Mouse (Mus musculus): ENCODE data around the gene Armc2. TPM values are rescaled to one million over a fixed set of nuclear protein-coding genes. Genes with fewer than 3 reads are reported as not detected.
A peak's percentile ranks its signal among the peaks of the same experiment; 100 is the strongest.

Armc2 gene
- total RNA-seq, 2 experiments from 2014 or later: 14.2 to 15.8 TPM

GRCm38 (mm10) chr10:42027337-42027736, 9.1 kb upstream of the Armc2 start:
- DNase-seq (ENCODE audit: low spot score in 2 of 2): peak; percentile 23 to 28
- intact Hi-C loops (cut with DNase I): loop anchor here (5.0 kb wide), 1 partner anchor 250 kb away; the partner anchor contains the start of gene Foxo3

GRCm38 (mm10) chr10:42024406-42024805, 6.2 kb upstream of the Armc2 start:
- intact Hi-C loops (cut with DNase I): no loop called here

GRCm38 (mm10) chr10:42021536-42021935, 3.3 kb upstream of the Armc2 start:
- intact Hi-C loops (cut with DNase I): no loop called here
- DNase-seq (ENCODE audit: low spot score in 2 of 2): no peak

More at GRCm38 (mm10) chr10:42024406-42024805, 6.2 kb upstream of the Armc2 start:
- no peak for DNase-seq (ENCODE audit: low spot score in 2 of 2)

GRCm38 (mm10) chr10:42014086-42014485, 4.2 kb downstream of the Armc2 start:
- intact Hi-C loops (cut with DNase I): no loop called here
- DNase-seq (ENCODE audit: low spot score in 2 of 2): no peak

GRCm38 (mm10) chr10:42010761-42011435, 7.3 kb downstream of the Armc2 start:
- DNase-seq (ENCODE audit: low spot score in 2 of 2): peak in 1 of 2 experiments; percentile 79
- intact Hi-C loops (cut with DNase I): no loop called here

- intact Hi-C loops (cut with DNase I): no loop called here
- DNase-seq (ENCODE audit: low spot score in 2 of 2): no peak
Measured at GRCm38 (mm10) chr10:42005259-42005658, 13.0 kb downstream of the Armc2 start.

- no peak for DNase-seq (ENCODE audit: low spot score in 2 of 2)
- intact Hi-C loops (cut with DNase I): no loop called here
Measured at GRCm38 (mm10) chr10:42004690-42005089, 13.6 kb downstream of the Armc2 start.

GRCm38 (mm10) chr10:42004056-42004455, 14.2 kb downstream of the Armc2 start:
- intact Hi-C loops (cut with DNase I): no loop called here
- DNase-seq (ENCODE audit: low spot score in 2 of 2): no peak

GRCm38 (mm10) chr10:42003576-42003975, 14.7 kb downstream of the Armc2 start:
- intact Hi-C loops (cut with DNase I): no loop called here

GRCm38 (mm10) chr10:42002436-42002835, 15.8 kb downstream of the Armc2 start:
- no peak for DNase-seq (ENCODE audit: low spot score in 2 of 2)
- intact Hi-C loops (cut with DNase I): no loop called here

More at GRCm38 (mm10) chr10:42003576-42003975, 14.7 kb downstream of the Armc2 start:
- no peak for DNase-seq (ENCODE audit: low spot score in 2 of 2)

GRCm38 (mm10) chr10:42001260-42001659, 17.0 kb downstream of the Armc2 start:
- intact Hi-C loops (cut with DNase I): no loop called here
- no peak for DNase-seq (ENCODE audit: low spot score in 2 of 2)

GRCm38 (mm10) chr10:41997691-41998178, 20.5 kb downstream of the Armc2 start:
- no peak for DNase-seq (ENCODE audit: low spot score in 2 of 2)
- intact Hi-C loops (cut with DNase I): no loop called here

- DNase-seq (ENCODE audit: low spot score in 2 of 2): no peak
- intact Hi-C loops (cut with DNase I): no loop called here
Measured at GRCm38 (mm10) chr10:41996157-41996556, 22.1 kb downstream of the Armc2 start.

GRCm38 (mm10) chr10:41995051-41995450, 23.2 kb downstream of the Armc2 start:
- intact Hi-C loops (cut with DNase I): no loop called here
- DNase-seq (ENCODE audit: low spot score in 2 of 2): no peak

- intact Hi-C loops (cut with DNase I): no loop called here
- no peak for DNase-seq (ENCODE audit: low spot score in 2 of 2)
Measured at GRCm38 (mm10) chr10:41994578-41994977, 23.7 kb downstream of the Armc2 start.

- intact Hi-C loops (cut with DNase I): no loop called here
- no peak for DNase-seq (ENCODE audit: low spot score in 2 of 2)
Measured at GRCm38 (mm10) chr10:41992059-41992440, 26.2 kb downstream of the Armc2 start.

GRCm38 (mm10) chr10:41991364-41992058, 26.7 kb downstream of the Armc2 start:
- intact Hi-C loops (cut with DNase I): no loop called here
- DNase-seq (ENCODE audit: low spot score in 2 of 2): peak in 1 of 2 experiments; percentile 23

GRCm38 (mm10) chr10:41990896-41991295, 27.3 kb downstream of the Armc2 start:
- intact Hi-C loops (cut with DNase I): no loop called here

GRCm38 (mm10) chr10:41988930-41989329, 29.3 kb downstream of the Armc2 start:
- intact Hi-C loops (cut with DNase I): no loop called here
- DNase-seq (ENCODE audit: low spot score in 2 of 2): no peak

More at GRCm38 (mm10) chr10:41990896-41991295, 27.3 kb downstream of the Armc2 start:
- no peak for DNase-seq (ENCODE audit: low spot score in 2 of 2)

GRCm38 (mm10) chr10:41986126-41986525, 32.1 kb downstream of the Armc2 start:
- DNase-seq (ENCODE audit: low spot score in 2 of 2): no peak
- intact Hi-C loops (cut with DNase I): no loop called here

- peak; percentile 32 to 89 for DNase-seq (ENCODE audit: low spot score in 2 of 2)
Measured at GRCm38 (mm10) chr10:41984221-41984620, 34.0 kb downstream of the Armc2 start.

More at GRCm38 (mm10) chr10:41984221-41984620, 34.0 kb downstream of the Armc2 start:
- intact Hi-C loops (cut with DNase I): loop anchor here (1.0 to 2.0 kb wide), 3 partner anchors 51 to 292 kb away; partner anchors contain the start of gene Foxo3
